Mouse (Mus musculus) hematopoietic stem cell, adult 5-6 weeks (primary cell): ENCODE results near the gene Ankrd12. TPM values are rescaled to one million over a fixed set of nuclear protein-coding genes. Genes with fewer than 3 reads are reported as not detected.

Experiments used
- ATAC-seq, 2 experiments: fragments of 125-278 bp in 1 of 2; replicated peaks in 1 of 2; 2 replicates each; pipeline ENCODE4 v1.8.0; 2016 to 2017; ENCODE audit warnings: inconsistent platforms in 2 of 2, mild to moderate bottlenecking in 2 of 2, moderate number of reproducible peaks in 2 of 2, low read depth in 1 of 2, moderate TSS enrichment in 1 of 2; ENCODE audit not compliant: low FRiP score in 2 of 2, poor library complexity in 2 of 2, severe bottlenecking in 2 of 2, insufficient read depth in 1 of 2, low TSS enrichment in 1 of 2
- total RNA-seq: library from RNA; stranded (forward); fragments of 172-1452, 232-1000 nt; gene quantifications from 2 replicates; pipeline ENCODE4 v1.2.3, GENCODE M21; 2017

The Ankrd12 gene
- total RNA-seq: 53.3 and 58.1 TPM in 2 replicates

- peak; percentile 75 to 83 for ATAC-seq
These were observed at the start of gene Ankrd12 for GRCm38 (mm10) chr17:66076934-66077333. Gene Ankrd12, minus strand, starts transcription at chr17:66077089.

GRCm38 (mm10) chr17:66125211-66125610, 48.3 kb upstream of the Ankrd12 start:
- no peak for ATAC-seq

DNA sequence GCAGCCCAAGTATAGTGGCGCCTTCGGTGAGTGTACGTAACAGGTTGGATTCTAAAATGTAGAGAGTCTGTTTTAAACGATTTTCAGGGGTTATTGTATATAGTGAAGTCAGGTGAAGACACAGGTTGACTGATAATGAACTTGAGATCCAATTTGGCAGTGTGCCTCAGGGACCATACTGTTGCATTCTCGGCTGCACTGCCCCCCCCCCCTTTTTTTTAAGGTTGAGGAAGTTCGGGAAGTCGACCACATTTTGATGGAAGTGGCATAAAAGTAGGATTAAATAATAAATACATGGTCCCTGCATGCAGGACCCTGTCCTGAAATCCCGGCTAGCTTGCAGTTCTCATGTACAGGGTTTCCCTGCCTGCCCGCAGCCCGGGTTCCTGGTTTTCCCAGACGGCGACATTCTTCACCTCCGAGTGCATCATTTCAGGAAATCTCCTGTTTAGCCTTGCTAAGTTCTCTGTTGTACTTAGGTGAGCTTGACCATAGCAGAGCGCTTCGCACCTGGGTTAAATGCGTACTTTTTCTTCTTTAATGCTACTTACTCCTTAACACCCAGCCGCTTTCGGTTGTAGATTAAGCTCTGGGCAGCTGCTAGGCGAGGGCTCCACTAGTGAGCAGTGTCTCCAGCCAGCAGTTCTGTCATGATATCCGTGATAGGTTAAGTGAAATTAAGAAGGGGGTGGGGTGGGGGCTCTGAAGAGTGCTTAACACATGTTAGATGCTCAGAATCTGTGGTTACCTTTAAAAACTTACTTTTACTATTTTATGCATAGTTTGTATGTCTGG, 47.1 kb upstream of the Ankrd12 start:
- ATAC-seq: no peak

DNA sequence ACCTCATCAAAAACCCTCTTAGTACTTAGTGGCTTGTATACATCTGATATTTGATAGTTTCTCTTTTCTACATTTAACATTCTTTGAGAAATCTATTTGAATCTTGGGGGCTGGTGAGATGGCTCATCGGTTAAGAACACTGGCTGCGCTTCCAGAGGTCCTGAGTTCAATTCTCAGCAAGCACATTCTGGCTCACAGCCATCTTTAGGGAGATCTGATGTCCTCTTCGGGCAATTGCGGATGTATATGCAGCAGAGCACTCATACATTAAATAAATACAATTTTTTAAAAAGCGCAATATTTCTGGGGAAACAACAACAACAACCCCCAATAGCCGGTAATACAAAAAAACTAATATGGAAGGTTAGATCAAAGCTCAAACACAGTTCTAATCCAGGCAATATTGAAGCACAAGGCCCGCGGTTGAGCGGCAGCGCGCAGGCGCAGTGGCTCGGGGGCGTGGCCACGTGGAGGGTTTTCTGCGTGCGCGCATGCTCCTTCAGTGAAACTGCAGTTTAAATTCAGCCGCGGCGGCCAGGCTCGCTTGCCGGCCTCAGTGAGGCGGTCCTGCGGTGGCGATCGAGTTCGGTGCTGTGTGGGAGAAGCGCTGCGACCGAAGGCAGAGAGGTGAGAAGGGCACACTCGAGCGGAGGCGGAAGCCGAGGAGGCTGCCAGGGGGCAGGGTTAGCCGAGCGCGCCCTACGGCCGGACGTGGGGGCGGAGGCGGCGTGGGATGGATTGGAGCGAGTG, 46.4 kb upstream of the Ankrd12 start, which contains the start of gene Ddx11:
Ddx11 (plus strand) TSS at position 455 of the 750 bp plus-strand sequence.
- peak; percentile 85 to 86 for ATAC-seq

- no peak for ATAC-seq
These were observed 43.8 kb upstream of the Ankrd12 start for GRCm38 (mm10) chr17:66120701-66121100.

DNA sequence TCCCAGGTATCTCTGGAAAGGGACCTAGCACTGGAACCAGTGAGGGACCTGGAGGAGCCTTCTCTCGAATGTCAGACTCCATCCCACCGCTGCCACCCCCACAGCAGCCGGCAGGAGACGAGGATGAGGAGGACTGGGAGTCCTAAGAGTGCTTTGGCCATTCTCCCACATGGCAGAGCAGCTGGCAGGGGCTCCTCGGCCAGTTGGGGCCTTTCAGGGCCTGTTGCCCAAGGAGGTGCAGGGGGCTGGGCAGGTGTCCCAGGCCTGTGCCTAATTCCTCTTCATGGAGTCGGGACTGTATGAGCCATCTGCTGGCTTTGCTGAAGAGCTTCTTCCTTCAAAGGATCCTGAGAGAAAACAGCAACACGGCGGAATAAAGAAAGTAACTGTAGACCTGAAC, 42.1 kb upstream of the Ankrd12 start:
- ATAC-seq: no peak

DNA sequence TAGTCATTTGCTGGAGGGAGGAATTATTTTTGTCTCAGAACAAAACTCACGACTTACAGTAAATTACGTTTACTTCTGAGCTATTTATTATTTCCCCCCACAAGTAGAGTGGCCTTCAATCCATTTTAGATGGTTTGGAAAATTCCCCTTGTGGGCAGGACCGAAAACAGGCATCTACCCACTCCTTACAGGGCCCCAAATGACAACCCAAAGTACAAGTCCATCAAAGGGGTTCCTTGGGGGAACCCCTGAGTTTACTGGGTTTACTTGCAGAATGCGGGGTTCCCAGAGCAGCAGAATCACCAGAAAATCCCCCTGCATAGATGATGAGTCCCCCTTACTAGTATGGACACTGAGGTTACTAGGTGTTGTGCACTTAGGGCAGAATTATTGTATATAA, 35.3 kb upstream of the Ankrd12 start:
- ATAC-seq: no peak

GRCm38 (mm10) chr17:66111402-66111959, 34.6 kb upstream of the Ankrd12 start, which contains the start of gene Washc1:
Gene Washc1, plus strand, starts transcription at chr17:66111545.
- ATAC-seq: peak; percentile 87 to 94

- peak; percentile 5 to 18; a peak in 2 of 4 replicates for ATAC-seq
These were observed 33.9 kb upstream of the Ankrd12 start for GRCm38 (mm10) chr17:66110746-66111145.

- ATAC-seq: no peak
These were observed 31.3 kb upstream of the Ankrd12 start for GRCm38 (mm10) chr17:66108198-66108597.

DNA sequence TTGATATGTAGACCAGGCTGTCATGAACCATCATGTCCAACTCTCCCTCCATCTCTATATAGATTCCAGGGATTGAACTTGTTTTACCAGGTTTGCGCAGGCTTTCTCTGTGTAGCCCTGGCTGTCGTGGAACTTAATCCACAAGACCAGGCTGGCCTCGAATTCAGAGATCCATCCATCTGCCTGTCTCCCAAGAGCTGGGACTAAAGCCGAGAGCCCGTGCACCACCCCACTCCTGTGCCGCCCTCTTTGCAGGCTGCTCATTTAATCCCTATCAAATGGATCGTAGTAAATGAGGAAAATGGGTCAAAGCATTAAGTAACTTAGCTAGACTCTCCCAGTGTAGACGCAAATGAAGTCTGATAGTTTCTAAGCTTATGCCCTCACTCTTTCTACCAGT, 30.6 kb upstream of the Ankrd12 start:
- ATAC-seq: no peak

DNA sequence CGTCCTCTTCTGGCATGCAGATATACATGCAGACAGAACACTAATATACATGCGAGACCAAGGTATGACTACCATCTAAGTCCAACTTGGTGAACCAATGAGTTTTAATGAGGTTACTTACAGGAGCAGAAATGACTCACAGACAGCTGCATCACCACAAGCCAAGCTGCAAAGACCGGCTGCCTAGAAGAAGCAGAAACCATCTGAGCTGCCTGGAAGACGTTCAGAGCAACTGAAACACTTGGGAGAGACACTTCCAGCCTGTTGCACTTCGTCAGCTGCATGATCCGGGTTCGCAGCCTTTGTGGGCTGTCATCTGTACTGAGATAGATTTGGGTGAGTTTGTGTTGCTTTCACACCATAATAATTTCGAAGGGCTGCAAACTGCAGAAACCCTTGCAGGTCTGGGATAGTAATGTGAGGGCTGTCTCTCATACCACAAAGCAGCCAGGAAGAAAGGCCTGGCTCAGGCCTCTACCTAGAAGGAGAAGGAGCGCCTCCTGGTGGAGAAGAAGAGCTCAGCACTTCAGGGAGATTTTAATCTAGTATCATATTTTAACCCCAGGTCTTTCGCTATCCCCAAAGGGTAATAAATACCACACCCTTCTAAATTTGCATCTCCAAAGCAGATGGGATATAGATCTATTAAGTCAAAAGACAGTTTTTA, 29.8 kb upstream of the Ankrd12 start:
- peak; percentile 32 to 59; a peak in 2 of 4 replicates for ATAC-seq

DNA sequence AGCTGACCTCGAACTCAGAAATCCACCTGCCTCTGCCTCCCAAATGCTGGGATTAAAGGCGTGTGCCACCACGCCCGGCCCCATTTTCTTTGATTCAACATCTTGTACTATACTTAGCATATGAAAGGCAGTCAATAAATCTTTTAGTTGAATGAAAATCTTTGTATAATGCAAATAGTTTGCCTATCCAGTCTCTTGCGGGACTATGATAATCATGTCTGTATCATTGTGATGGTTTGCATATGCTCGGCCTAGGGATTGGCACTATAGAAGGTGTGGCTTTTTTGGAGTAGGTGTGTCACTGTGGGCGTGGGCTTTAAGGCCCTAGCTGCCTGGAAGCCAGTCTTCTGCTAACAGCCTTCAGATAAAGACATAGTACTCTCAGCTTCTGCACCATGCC, 27.2 kb upstream of the Ankrd12 start:
- ATAC-seq: no peak

DNA sequence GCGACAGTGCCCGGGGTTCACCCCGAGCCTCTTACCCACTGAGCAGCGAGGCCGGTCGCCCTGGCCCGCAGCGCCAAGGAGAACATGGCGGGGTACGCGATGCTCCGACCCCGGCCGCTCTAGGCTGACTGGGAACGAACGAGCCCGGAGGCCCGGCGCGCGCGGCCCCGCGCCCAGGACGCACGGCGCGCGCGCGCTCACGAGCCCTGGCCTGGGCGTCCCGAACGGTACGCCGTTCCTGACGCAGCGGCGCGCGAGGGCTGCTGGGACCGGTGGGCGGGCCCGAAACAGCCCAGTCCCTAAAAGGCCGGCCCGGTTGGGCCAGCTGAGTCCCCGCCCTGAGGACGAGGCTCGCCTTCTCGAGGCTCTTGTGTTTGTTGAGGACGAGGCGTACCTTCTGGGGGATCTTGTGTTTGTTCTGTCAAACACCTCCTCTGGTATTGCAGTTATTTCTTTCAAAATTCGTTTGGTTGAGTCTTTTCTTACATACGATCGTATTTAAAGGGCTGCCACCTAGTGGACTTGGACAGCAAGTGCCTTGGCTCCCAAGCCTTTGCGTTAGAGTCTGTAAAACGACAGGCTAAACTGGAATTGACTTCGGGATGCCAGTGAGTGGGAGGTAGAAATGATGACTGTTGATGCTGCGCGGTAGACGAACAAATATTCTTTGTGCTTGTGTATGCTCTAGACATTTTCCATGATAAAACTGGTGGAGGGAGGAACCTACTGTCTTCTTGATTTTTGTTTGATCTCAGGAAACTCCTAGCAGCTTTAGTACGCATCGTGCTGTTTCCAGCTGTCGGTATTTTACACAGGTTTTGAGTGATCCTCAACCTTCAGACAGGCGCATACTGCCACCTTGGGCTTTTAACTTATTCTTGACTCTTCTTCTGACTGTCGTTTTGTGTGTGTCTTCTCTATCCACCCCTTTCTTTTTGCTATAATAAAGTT, 24.8 kb upstream of the Ankrd12 start, which contains the start of gene Ndufv2:
Ndufv2 (minus strand) TSS at position 180 of the 951 bp plus-strand sequence.
- ATAC-seq: peak; percentile 96 to 97

DNA sequence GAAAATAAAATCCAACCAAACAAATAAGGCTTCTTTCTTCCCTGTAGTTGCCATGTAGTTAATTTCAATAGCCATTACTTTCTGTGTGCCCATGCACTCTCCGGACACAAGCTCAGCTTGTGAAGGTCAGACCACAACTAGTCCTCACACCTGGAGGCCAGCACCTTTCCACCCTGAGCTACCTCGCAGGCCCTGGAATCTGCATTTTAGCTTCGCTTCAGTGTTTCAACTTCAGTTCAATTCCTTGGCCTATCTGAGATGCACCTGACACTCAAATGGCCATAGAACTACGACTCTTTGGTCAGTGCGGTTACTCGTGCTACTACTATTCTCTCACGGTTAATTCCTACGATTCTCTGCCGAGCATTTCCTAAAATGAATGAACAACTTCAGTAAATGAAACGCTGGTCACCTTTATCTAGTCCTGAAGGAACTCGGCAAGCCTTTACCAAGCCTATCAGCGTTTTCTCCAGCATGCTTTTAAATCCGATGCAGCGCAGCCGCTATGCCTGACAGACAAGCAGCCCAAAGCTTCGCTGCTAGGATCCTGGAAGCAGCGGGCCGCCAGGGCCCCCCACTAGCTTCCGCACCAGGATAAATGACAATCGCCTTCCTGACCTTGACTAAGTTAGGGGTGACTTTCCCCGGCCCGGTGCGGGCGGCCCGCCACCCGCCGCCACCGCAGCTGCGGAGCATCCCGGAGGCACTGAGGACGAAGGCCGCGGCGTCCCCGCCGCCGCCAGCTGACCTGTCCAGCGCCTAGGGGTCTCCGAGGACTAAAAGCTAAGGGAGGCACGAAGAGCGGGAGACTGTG, 23.9 kb upstream of the Ankrd12 start:
- ATAC-seq: peak in 1 of 2 experiments; percentile 19; a peak in 1 of 4 replicates

GRCm38 (mm10) chr17:66092664-66093063, 15.8 kb upstream of the Ankrd12 start:
- ATAC-seq: peak in 1 of 2 experiments; percentile 39; a peak in 1 of 4 replicates
